Mouse (Mus musculus) adrenal gland, adult 18-20 months (tissue): ENCODE data around the gene Retn. TPM values are rescaled to one million over a fixed set of nuclear protein-coding genes. Genes with fewer than 3 reads are reported as not detected.

Experiments
- DNase-seq, 2 experiments: peaks; one replicate each; pipeline ENCODE4 v3.0.0; 2021 to 2022; ENCODE audit warnings: low spot score in 2 of 2
- total RNA-seq, 2 experiments: library from RNA; stranded (reverse); gene quantifications; 1 replicate in 1 of 2; 2 replicates in 1 of 2; pipeline ENCODE4 v1.2.3; 2021

Retn gene
- total RNA-seq, 2 experiments from 2014 or later, result 182 to 325 TPM

DNA sequence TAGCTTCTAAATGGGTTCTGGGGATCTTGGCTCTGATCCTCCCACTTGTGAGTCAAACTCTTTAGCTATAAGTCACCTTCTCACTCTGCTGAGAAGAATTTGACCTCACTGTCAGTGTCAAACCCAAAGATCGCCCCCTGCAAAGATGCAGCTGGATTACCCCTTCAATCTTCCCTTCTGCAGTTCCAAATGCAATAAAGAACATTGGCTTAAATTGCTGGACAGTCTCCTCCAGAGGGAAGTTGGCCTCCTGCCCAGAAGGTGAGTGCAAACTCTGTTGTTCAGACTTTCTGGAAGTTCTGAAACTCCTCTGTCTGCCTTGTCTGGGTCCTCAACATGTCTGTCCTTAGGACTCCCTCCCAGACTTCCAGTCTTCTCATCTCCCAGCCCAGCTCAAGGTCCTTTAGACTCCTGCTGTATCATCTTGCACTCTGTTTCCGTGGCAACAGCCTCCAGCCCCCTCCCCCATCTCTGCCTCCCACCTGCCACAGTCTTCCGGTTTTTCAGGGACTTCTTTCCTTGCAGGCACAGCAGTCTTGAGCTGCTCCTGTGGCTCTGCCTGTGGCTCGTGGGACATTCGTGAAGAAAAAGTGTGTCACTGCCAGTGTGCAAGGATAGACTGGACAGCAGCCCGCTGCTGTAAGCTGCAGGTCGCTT is 1.3 kb downstream of the Retn start:
- DNase-seq, result no peak

DNA sequence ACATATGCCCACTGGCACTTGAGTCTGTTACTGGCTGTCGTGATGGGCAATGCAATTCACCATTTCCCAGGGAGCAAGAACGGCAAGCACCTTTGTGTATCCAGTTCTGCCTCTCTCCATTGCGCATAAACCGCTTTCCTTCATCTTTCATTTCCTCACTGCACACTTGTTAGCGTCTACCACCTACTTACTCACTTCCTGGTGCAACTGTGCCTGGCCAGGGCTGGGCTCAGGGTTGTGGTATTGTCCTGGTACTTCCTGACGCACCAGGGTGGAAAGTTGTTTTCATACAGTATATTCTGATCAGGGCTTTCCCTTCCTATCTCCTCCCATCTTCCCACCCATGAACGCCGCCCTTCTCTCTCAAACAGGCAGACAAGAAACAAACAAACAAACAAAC is 5.3 kb downstream of the Retn start:
- no peak for DNase-seq

DNA sequence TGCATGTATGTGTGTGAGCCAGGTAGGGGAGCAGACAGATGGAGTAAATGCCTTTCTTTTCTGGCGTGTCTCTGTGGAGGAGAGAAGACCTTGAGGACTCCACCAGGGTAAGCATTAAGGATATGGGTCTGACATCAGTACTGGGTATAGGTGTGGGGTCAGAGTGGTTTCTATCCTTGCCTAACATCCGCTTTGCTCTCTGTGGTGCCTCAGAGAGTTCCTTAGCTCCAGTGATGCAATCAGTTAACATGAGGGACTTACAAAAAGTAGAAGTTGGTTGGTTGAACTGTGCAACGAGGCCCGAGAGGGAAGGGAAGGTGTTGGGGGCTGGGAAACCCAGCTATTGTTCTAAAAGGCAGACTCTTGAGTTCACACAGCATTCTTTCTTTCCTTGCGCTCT is 8.8 kb downstream of the Retn start:
- no peak for DNase-seq

- no peak for DNase-seq
Observed at GRCm38 (mm10) chr8:3665507-3665906, 9.9 kb downstream of the Retn start, which contains the start of gene Mcemp1. Mcemp1 (plus strand) TSS chr8:3665754.

DNA sequence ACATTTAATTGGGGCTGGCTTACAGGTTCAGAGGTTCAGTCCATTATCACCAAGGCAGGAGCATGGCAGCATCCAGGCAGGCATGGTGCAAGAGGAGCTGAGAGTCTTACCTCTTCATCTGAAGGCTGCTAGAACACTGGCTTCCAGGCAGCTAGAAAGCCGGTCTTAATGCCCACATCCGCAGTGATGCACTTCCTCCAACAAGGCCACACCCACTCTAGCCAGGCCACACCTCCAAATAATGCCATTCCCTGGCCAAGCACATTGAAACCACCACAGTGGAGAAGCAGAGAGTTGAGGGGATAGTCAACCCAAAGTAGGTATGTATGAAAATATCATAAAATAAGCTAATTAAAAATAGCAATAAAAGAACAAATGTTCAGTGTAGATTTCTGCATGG is 14.8 kb downstream of the Retn start:
- no peak for DNase-seq

DNA sequence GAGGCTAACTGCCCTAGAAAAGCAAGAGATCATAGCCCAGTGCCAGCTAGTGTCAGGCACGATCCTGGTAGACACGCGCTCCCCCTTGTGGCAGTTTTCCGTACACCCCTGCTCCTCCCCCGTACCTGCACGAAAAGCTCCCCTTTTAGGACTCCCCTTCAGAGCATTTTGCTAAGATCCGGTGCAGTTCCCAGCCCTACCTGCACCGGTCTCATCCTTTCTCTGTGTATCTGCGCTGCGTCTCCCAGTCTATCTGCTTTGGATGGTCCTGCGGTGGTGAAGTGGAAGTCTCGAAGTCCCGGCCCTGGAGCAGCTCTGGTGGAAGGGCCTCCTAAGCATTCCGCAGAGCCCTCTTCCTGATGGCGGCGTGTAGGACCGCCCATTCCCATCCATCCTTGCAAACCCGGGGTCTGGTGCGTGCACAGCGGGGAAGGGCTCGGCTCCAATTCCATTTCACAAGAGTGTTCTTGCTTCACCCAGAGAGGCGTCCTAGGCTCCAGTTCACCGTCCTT is 16.5 kb downstream of the Retn start, which contains the start of gene Fcor:
Gene Fcor, minus strand, starts transcription at position 383 of the 512 bp plus-strand sequence.
- DNase-seq, result peak; percentile 83 to 87

- no peak for DNase-seq
Observed at GRCm38 (mm10) chr8:3674671-3675070, 19.1 kb downstream of the Retn start.

DNA sequence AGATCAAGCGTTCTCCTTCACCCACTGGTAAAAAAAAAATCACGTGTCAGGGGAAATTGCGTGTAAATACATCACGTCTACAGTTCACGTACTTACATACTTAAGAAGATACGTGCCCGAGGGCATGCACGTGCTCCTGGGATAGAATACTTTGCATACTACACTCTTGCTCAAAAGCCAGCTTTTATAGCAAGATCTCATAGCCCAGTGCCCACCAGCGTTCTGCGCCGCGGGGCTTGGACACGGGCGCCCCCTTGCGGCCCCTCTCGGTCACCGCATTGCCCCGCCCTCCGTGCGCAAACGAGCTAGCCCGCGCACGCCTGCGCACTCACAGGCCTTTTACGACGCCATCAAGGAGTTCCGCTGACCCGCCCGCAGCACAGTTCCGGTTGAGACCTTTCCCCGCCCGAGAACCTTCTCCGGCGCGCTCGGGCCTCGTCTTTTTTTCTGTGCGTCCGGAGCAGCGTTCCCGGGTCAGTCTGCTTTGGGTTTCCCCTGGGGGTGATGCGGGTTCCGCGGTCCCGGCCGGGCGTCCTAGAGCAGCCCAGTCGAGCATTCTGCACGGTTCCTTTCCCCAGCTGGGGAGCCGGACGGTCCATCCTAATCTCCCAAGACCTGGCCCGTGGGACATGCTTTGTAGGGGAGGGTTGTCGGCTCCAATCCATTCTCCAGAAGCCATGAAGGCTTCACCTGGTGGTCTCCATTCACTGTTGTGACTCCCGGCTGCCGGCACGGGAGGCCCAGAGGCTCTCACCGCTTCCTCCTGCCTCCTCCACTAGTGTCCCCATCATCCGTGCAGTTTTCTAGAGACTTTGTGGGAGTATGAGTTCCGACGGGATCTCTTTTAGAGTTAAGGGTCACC is 20.8 kb downstream of the Retn start, which contains the start of gene Trappc5:
Gene Trappc5, plus strand, starts transcription at position 169 of the 862 bp plus-strand sequence.
- peak; percentile 95 for DNase-seq

- peak in 1 of 2 experiments; percentile 14 for DNase-seq
Observed at GRCm38 (mm10) chr8:3676993-3677579, 21.5 kb downstream of the Retn start.

GRCm38 (mm10) chr8:3678831-3679230 is 23.3 kb downstream of the Retn start:
- DNase-seq, result no peak

GRCm38 (mm10) chr8:3679236-3679635 is 23.7 kb downstream of the Retn start:
- no peak for DNase-seq

- DNase-seq, result no peak
Observed at GRCm38 (mm10) chr8:3679656-3680055, 24.1 kb downstream of the Retn start.

DNA sequence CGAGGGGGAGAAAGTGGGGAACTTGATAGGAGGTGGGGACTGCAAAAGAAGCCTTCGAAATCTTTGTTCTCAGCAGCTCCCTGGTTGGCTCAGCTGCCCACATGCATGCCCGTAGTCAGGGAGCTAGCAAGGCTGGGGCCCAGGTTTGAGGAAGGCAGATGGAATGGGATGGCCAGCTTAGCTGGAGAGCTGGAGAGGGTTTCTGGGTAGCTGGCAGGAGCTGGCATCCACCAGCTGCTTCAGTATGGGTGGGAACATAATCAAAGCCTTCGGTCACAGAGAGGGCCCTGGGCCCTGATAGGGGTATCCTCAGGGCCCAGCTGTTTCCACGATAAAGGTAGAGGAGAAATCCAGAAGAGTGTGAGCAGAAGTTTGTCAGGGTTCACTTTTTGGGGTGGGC is 26.9 kb downstream of the Retn start:
- DNase-seq, result no peak

DNA sequence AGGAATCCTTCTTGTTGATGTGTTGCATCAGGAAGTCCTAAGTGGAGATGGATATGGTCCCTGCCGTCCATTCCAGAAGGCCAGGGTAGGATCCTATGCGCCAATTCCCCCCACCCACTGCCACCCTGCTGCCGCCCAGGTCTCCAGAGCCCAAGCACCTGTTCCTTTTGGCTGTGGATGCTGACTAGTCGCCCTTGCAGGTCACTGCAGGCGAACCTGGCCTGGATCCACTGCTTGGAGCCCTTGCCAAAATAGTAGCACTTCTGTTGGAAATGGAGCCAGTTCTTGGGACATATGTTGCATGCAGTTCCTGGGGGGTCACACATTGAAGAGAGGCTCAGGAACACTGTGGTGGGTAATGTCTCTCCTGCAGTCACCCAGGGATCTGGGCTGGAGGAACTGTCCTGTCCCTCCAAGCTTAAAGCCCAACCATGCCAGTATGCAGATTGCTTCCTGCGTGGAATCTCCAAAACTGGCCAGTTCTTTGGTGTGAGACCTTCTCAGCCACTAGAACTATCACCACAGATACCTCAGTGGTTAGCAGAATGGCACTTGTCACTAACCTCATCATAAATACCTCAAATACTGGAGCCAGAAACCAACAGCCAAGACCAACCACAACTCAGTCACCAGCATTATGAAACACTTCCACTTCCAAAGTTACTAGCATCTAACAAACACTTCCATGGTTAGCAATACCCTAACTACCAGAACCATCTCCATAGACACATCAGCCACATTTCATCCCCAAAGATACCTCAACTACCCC is 28.0 kb downstream of the Retn start:
- no peak for DNase-seq

DNA sequence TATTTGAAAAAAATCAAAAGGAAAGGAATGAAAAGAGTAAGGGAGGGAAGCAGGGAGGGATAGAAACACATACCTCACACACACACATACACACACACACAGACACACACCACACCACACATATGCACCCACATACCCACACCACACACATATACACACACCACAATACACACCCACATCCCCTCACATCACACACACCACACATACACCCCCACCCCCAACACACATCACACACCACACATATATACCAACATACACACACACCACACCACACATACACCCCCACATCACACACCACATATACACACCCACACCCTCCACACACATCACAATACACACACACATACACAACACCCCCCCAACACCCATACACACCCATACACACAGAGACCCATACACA is 29.0 kb downstream of the Retn start:
- DNase-seq, result no peak

DNA sequence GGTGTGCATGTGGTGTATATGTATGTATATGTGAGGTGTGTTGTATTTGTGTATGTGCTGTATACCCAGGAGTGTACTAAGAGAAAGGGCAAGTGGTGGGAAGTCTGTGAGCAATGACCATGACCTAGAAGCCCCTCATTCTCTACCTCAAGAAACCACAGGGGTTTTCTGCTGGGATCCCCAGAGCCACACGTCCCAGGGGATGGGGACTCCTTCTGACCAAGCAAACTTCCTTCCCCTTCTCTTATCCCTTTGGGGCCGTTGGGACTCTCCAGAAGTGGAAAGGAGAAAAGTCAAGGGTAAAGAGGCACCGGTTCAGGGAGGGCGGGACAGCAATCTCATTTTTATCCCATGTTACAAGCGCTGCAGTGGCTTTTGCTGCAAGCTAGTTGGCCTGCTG is 29.9 kb downstream of the Retn start:
- no peak for DNase-seq

DNA sequence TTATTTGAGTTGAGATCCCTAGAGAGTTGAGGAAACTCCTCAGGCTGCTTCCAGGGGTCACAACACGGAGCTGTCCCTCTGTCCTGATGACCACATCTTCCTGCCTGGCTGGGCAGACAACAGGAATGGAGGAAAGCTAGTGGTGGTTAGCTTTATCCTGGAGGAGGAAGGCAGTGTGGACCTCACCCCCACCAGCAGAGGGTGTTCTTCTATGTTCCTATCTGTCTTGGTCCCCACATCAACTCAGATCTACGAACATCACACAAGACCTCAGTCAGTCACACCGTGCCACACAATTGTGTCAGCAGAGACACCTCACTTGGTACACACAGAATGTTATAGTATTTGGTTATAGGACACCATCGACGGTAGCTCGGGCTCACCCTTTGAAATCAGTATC is 32.0 kb downstream of the Retn start:
- DNase-seq, result no peak

DNA sequence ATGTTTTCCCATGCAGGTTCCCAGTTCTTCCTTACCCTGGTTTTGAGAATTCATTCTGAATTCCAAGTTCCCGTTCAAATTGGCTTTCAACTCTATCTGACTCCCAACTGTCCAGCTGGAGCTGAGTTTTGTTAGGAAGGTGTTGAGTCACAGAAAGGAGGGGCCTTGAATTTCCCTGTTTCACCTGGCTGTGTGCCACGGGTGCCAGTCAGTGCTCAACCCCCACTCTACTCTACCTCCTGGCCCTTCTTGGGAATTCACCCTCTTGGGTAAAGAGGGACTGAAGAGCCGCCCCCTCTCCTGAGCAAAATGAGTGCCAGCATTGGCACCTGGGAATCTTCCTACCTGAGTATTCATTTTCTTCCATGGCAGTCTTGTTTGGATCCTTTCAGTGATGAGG is 35.2 kb downstream of the Retn start:
- DNase-seq, result no peak

DNA sequence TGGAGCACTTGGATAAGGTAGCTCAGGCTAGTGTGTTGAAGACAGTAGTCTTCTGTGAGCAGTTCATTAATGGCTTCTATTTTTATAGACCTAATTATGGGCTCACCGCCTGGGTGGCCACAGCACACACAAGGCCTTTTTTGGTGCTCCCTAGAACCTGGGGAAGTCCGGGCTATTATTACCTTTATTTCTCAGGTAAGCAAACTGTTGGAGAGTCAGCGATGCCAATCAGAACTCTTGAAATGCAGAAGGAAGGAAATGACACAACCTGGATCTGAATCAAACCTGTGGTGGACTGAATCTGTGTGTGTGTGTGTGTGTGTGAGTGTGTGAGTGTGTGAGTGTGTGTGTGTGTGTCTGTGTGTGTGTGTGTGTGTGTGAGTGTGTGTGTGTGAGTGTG is 38.6 kb downstream of the Retn start, which contains the start of gene Fcer2a:
Gene Fcer2a, minus strand, starts transcription at position 55 of the 400 bp plus-strand sequence.
- no peak for DNase-seq

GRCm38 (mm10) chr8:3701491-3701890 is 45.9 kb downstream of the Retn start:
- no peak for DNase-seq

- no peak for DNase-seq
Observed at GRCm38 (mm10) chr8:3705711-3706110, 50.1 kb downstream of the Retn start.
